Mouse (Mus musculus): Measurements from ENCODE around the gene Extl1. TPM values are rescaled to one million over a fixed set of nuclear protein-coding genes. Genes with fewer than 3 reads are reported as not detected.

The Extl1 gene
- polyA plus RNA-seq, 1 experiment from 2014 or later, result 2.1 TPM

- WGBS, result 68% methylated on average over 6 of the region's 6 CpGs
- TF ChIP-seq CTCF (IDR thresholded peaks at IDR 0.05; ENCODE audit: low read depth) (peak; percentile 63), EP300 (optimal IDR thresholded peaks at IDR 0.05) (no peak)
- Histone ChIP-seq H3K4me1 (replicated peaks; ENCODE audit: control insufficient read depth, insufficient read depth) (no peaks in the 10 kb centered on the region), H3K4me2 (replicated peaks; ENCODE audit: low read depth) (no peak overlapping the region), H3K9ac (ENCODE audit: low read length) (no peak overlapping the region), H3K4me3 (ENCODE audit: low read depth, low read length) (no peak overlapping the region), H3K36me3 (ENCODE audit: control insufficient read depth, insufficient read depth, low read length) (no peaks in the 10 kb centered on the region), H3K27me3 (ENCODE audit: control insufficient read depth, insufficient read depth, low read length) (no peaks in the 10 kb centered on the region), H3K9me3 (ENCODE audit: control insufficient read depth, low read length) (no peaks in the 10 kb centered on the region), H3K27ac (replicated peaks) (no peak overlapping the region)
- DNase-seq (ENCODE audit: low spot score) (no peak), ATAC-seq (ENCODE audit: low FRiP score, low TSS enrichment) (0 out of 2 replicates have a peak, but pooled peaks have one; percentile 18)
These were observed 3.6 kb upstream of the Extl1 start for GRCm38 (mm10) chr4:134387268-134387667.

DNA sequence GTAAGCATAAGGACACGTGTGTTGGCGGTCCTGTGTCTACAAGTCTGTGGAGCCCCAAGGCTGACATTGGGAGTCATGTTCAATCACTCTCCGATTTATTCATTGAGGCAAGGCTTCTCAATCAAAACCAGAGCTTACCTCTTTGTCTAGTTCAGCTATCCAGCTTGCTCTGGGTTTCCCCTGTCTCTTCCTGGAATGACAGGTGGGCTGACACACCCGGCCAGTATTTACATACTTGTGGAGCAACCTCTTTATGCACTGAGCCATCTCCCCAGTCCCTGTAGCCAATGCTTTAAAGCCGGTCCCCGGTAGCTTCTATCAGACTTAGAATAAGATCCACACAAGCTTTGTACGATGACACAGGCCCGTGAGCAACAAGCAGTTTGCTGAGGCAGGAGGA is 4.1 kb downstream of the Extl1 start:
- 61% methylated on average over 8 of the region's 8 CpGs for WGBS
- H3K9me3 ChIP-seq (ENCODE audit: control insufficient read depth, low read length), result no peaks in the 10 kb centered on the region

DNA sequence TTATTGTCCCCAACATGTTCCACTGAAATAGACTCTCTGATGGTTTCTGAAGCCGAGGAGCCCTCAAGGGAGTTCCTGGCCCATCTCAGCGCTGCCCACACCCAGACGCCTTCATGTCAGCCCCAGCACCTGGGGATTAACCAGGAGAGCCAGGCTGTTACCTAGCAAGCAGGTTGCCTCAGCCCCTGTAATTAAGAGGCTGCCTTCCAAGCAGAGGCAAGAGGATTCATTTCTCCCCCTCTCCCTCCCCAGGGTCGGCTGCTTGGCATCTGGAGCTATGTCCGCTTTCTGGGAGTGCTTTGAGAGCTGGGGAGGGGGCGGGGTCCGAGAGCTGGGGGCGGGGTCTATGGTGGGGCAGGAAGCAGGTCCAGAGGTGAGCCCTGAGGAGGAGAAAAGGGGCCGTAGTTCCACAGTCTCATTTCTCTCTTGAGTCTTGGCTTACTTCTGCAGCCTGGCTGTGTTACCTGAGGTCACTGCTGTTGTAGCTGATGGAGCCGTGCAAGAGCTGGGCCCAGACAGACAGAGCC is 5.5 kb downstream of the Extl1 start:
- H3K4me3 ChIP-seq (ENCODE audit: low read depth, low read length), result no peak overlapping the region
- H3K4me1 ChIP-seq (replicated peaks; ENCODE audit: control insufficient read depth, insufficient read depth), result no peaks in the 10 kb centered on the region
- H3K36me3 ChIP-seq (ENCODE audit: control insufficient read depth, insufficient read depth, low read length), result no peaks in the 10 kb centered on the region
- H3K9me3 ChIP-seq (ENCODE audit: control insufficient read depth, low read length), result no peaks in the 10 kb centered on the region
- H3K27ac ChIP-seq (replicated peaks), result no peak overlapping the region
- no peak overlapping the region for H3K9ac ChIP-seq (ENCODE audit: low read length)
- ATAC-seq (ENCODE audit: low FRiP score, low TSS enrichment) (no peak), DNase-seq (ENCODE audit: low spot score) (no peak)
- no peak overlapping the region for H3K4me2 ChIP-seq (replicated peaks; ENCODE audit: low read depth)
- 40% methylated on average over 8 of the region's 10 CpGs for WGBS
- H3K27me3 ChIP-seq (ENCODE audit: control insufficient read depth, insufficient read depth, low read length), result no peaks in the 10 kb centered on the region
- TF ChIP-seq EP300 (optimal IDR thresholded peaks at IDR 0.05), result no peak
- no peak for TF ChIP-seq CTCF (IDR thresholded peaks at IDR 0.05; ENCODE audit: low read depth)

More for the DNA sequence above, 4.1 kb downstream of the Extl1 start:
- no peak for DNase-seq (ENCODE audit: low spot score)
- Histone ChIP-seq H3K4me1 (replicated peaks; ENCODE audit: control insufficient read depth, insufficient read depth) (no peaks in the 10 kb centered on the region), H3K27me3 (ENCODE audit: control insufficient read depth, insufficient read depth, low read length) (no peaks in the 10 kb centered on the region), H3K36me3 (ENCODE audit: control insufficient read depth, insufficient read depth, low read length) (no peaks in the 10 kb centered on the region), H3K4me2 (replicated peaks; ENCODE audit: low read depth) (no peak overlapping the region), H3K9ac (ENCODE audit: low read length) (no peak overlapping the region), H3K4me3 (ENCODE audit: low read depth, low read length) (no peak overlapping the region), H3K27ac (replicated peaks) (no peak overlapping the region)
- ATAC-seq (ENCODE audit: low FRiP score, low TSS enrichment), result no peak
- TF ChIP-seq EP300 (optimal IDR thresholded peaks at IDR 0.05) (no peak), CTCF (IDR thresholded peaks at IDR 0.05; ENCODE audit: low read depth) (no peak)

- 47% methylated on average over 1 of the region's 1 CpGs for WGBS
- no peak overlapping the region for H3K27ac ChIP-seq (replicated peaks)
- ATAC-seq (ENCODE audit: low FRiP score, low TSS enrichment), result no peak
These were observed 9.3 kb downstream of the Extl1 start for GRCm38 (mm10) chr4:134374306-134374705.

DNA sequence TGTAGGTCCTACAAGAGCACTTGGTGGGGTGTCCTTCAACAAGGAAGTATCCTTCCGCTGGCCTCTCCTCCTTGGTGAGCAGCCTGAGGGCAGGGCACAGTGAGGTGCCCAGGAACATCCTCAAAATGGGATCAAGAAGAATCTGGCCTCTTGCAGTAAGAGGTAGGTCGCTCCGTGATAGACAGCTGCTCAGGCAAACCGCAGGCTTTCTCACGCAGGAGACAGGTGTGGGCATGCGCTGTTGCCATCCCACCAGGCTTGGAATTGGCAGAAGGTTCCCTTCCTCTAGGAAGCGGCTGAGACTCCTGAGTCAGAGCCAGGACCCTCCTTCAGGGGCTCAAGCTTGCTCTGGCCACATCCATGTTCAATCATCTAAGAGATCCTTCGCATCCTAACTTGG is 10.4 kb downstream of the Extl1 start:
- 70% methylated on average over 8 of the region's 8 CpGs for WGBS
- peaks cover 6% of the 10 kb centered on the region; the same call in 1 of the 2 replicates for H3K27me3 ChIP-seq (ENCODE audit: control insufficient read depth, insufficient read depth, low read length)
- H3K9ac ChIP-seq (ENCODE audit: low read length), result no peak overlapping the region
- no peaks in the 10 kb centered on the region for H3K9me3 ChIP-seq (ENCODE audit: control insufficient read depth, low read length)
- H3K27ac ChIP-seq (replicated peaks), result no peak overlapping the region
- no peaks in the 10 kb centered on the region for H3K36me3 ChIP-seq (ENCODE audit: control insufficient read depth, insufficient read depth, low read length)
- TF ChIP-seq CTCF (IDR thresholded peaks at IDR 0.05; ENCODE audit: low read depth) (no peak), EP300 (optimal IDR thresholded peaks at IDR 0.05) (no peak)
- H3K4me3 ChIP-seq (ENCODE audit: low read depth, low read length), result no peak overlapping the region
- no peak for ATAC-seq (ENCODE audit: low FRiP score, low TSS enrichment)
- no peak overlapping the region for H3K4me2 ChIP-seq (replicated peaks; ENCODE audit: low read depth)
- DNase-seq (ENCODE audit: low spot score), result no peak
- peaks cover 9% of the 10 kb centered on the region; the same call in 1 of the 2 replicates for H3K4me1 ChIP-seq (replicated peaks; ENCODE audit: control insufficient read depth, insufficient read depth)

More at GRCm38 (mm10) chr4:134374306-134374705, 9.3 kb downstream of the Extl1 start:
- Histone ChIP-seq H3K4me1 (replicated peaks; ENCODE audit: control insufficient read depth, insufficient read depth) (peaks cover 9% of the 10 kb centered on the region; the same call in 1 of the 2 replicates), H3K4me2 (replicated peaks; ENCODE audit: low read depth) (no peak overlapping the region), H3K36me3 (ENCODE audit: control insufficient read depth, insufficient read depth, low read length) (no peaks in the 10 kb centered on the region), H3K27me3 (ENCODE audit: control insufficient read depth, insufficient read depth, low read length) (peaks cover 6% of the 10 kb centered on the region; the same call in 1 of the 2 replicates), H3K9me3 (ENCODE audit: control insufficient read depth, low read length) (no peaks in the 10 kb centered on the region), H3K4me3 (ENCODE audit: low read depth, low read length) (no peak overlapping the region), H3K9ac (ENCODE audit: low read length) (no peak overlapping the region)
- DNase-seq (ENCODE audit: low spot score), result no peak
- TF ChIP-seq EP300 (optimal IDR thresholded peaks at IDR 0.05) (no peak), CTCF (IDR thresholded peaks at IDR 0.05; ENCODE audit: low read depth) (no peak)

GRCm38 (mm10) chr4:134372294-134372747 is 11.3 kb downstream of the Extl1 start:
- no peaks in the 10 kb centered on the region for H3K36me3 ChIP-seq (ENCODE audit: control insufficient read depth, insufficient read depth, low read length)

More at GRCm38 (mm10) chr4:134372294-134372747, 11.3 kb downstream of the Extl1 start:
- Histone ChIP-seq H3K9ac (ENCODE audit: low read length) (peak overlapping the region; percentile 35; the same call in 1 of the 2 replicates), H3K9me3 (ENCODE audit: control insufficient read depth, low read length) (no peaks in the 10 kb centered on the region), H3K4me1 (replicated peaks; ENCODE audit: control insufficient read depth, insufficient read depth) (peaks cover 9% of the 10 kb centered on the region; the same call in 1 of the 2 replicates), H3K27me3 (ENCODE audit: control insufficient read depth, insufficient read depth, low read length) (peaks cover 6% of the 10 kb centered on the region; the same call in 1 of the 2 replicates), H3K27ac (replicated peaks) (no peak overlapping the region), H3K4me2 (replicated peaks; ENCODE audit: low read depth) (peak overlapping the region; percentile 86), H3K4me3 (ENCODE audit: low read depth, low read length) (peak overlapping the region; percentile 45)
- TF ChIP-seq EP300 (optimal IDR thresholded peaks at IDR 0.05) (peak; percentile 85), CTCF (IDR thresholded peaks at IDR 0.05; ENCODE audit: low read depth) (no peak)
- under 1% methylated on average over 16 of the region's 16 CpGs for WGBS
- ATAC-seq (ENCODE audit: low FRiP score, low TSS enrichment), result peak; percentile 67
- DNase-seq (ENCODE audit: low spot score), result peak; percentile 82
